Mouse (Mus musculus) retina, postnatal 7 days (tissue): ENCODE data around the gene P2ry10.
"Not testable (repeated sequence)": the region's sequence is repeated elsewhere in the genome, so short reads cannot be mapped to it uniquely, and the experiment has no call there.

Experiments
- DNase-seq: peaks from one replicate; pipeline ENCODE4 v3.0.0-alpha.2; 2012; ENCODE audit warnings: low read depth, low spot score

Gene P2ry10

DNA sequence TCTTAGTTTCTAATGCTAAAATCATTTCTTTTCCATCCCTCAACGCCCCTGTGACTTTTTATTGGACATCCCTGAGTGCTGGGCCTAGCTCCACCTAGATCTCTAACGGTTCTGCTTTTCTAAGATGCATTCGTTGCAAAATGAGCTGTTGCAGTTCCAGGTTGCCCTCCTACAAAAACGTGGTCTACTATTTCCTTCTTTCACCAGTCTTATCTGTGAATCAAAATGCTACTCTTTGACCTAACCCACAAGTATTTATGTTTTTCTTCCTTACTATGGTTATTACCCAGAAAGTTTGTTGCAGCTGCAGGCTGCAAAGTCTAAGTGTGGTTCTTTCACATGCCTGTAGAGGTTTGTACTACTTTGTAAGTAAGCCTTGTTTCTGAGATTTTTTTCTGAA is at the start of gene P2ry10:
P2ry10 (plus strand) TSS at position 316 of the 400 bp plus-strand sequence.
- DNase-seq = no peak

DNA sequence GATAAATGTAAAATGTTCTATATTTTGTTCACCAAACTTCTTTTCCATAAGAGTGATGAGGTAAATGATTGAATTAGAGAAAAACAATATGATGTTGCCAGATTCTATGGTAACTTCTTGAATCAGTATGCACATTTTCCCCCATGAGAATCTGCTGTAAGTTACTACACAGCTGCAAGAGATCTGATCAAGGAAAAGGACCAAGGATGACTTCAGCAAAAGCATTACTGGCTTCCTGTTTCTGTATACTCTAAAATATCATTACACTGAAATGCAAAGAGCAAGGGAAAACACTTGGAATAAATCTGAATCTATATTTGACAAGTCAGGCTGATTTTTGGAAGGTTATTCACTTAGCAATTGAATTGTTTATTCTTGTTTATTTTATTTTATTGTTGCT is 49.1 kb upstream of the P2ry10 start:
- no peak for DNase-seq

DNA sequence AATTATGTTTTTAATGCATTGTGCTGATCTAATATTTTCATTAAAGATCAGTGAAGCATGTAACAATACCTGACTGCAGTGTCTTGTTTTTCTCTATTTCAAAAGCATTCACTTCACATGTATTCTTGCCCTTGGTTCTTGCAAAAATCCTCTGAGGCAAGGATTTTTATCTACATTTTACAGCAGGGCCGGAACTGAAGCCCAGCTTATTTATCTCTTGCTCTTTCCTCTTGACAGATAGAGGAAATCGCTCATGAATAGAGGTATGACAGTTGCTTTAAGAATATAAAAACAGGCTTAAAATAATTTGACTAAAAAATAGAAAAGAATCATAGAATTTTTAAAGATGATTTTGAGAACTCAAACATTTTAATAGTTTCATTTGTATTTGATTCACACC is 48.7 kb upstream of the P2ry10 start:
- no peak for DNase-seq

DNA sequence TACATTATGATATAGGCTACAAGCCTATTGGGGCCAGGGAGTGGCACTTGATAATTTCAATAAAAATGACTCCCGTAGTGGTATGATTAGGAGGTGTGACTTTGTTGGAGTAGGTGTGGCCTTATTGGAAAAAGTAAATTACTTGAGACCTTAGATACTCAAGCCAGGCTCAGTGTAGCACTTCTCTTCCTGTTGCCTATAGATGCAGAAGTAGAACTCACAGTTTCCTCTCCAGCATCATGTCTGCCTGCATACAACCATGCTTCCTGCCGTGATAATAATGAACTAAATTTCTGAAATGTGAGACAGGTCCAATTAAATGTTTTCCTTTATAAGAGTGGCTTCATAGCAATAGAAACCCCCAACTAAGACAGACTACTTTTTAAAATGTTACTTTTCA is 45.9 kb upstream of the P2ry10 start:
- no peak for DNase-seq

DNA sequence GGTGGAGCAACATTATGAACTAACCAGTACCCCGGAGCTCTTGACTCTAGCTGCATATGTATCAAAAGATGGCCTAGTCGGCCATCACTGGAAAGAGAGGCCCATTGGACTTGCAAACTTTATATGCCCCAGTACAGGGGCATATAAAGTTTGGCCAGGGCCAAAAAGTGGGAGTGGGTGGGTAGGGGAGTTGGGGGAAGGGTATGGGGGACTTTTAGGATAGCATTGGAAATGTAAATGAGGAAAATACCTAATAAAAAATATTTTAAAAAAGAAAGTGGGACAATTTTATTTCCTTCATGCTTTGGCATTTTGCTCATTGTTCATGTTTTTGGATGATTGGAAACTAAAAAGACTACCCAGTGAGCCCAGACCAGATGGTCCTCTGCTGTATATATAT is 4.9 kb upstream of the P2ry10 start:
- DNase-seq = not testable (repeated sequence)

DNA sequence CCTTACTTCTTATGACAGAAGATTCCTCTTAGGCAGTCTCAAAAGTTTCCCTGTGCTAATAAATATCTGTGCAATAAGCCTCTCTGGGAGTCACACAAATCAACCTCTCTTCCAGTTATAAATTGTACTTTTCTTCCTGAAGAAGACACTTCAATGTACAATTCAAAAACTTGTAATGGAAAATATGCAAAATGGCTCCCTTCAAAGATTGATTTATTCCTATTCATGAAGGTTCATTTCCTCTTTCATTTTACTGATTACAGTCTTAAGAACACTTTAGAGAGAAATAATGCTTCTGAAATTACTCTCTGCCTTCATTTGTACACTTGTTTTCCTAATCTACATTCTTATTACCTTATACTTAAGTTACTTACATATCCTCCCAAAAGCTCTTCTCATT is 4.0 kb upstream of the P2ry10 start:
- no peak for DNase-seq

DNA sequence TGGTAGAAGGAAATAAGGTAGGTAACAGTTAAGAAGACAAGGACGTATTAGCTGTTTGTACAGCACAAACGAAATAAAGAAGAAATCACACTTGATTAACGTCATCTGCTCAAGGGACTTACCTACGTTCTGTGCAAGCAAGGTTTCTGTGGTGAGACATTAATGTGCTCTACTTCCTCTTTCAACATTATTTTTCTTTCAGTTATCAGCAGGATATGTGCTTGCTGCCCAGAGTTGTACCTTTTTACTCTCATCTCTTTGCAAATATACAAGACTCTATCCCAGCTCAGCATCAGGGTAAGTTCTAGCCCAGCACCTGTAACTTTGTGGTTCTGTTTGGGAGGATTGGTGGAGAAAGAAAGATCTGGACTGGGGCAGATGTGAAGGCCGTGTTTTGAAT is 839 bp downstream of the P2ry10 start:
- no peak for DNase-seq

DNA sequence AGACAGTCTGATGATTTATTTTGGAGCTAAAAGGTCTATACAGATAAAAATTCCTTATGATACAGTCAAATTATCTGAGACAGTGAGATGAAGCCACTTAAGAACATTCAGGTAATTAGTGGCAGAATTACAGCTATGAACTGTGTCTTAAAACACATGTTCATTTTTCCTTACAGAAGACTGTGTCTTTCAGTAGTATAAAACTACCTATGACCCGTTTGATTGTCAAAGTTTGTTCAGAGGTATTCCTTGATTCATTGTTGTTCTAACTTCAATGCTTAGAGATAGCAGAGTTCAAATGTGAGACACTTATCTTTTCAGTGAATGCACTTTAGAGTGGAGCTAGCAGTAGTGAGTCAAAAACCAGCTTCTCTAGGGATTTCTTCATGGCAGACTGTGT is 1.6 kb downstream of the P2ry10 start:
- no peak for DNase-seq

DNA sequence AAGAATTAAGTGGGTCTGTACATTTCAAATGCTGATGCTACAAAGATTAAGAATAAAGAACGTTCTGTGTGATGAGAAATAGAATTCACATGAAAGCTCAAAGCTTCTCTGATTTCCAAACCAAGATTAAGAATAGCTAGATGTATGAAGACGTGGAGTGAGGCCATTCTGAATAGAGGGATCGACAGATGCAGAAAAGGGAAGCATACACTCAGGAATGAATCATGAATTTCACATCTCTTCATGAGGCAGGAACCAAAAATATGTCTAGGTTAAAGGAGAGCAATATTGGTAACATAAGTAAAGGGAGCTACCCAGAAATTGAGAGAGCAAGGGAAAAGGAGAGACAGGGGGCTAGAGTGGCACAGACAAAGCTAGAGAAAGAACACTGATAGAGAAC is 7.3 kb downstream of the P2ry10 start:
- DNase-seq = no peak

DNA sequence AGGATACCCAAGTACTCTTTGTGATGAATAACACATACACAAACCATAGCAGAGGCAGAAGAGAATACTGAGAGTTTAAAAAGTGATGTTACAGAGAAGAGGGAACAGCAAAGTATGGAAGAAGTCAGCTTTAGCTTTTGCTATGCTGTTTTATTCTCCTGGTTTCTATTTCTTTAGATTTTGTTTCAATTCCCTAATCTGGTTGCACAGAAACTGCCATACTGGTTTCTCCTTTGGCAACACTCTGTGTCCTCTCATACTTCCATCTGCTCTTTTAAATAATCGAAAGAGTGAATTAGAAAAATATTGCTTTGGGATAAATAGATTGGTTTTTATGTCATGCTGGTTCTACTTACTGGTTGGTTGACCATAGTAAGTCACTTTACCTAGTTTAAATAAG is 28.0 kb downstream of the P2ry10 start:
- DNase-seq = no peak

DNA sequence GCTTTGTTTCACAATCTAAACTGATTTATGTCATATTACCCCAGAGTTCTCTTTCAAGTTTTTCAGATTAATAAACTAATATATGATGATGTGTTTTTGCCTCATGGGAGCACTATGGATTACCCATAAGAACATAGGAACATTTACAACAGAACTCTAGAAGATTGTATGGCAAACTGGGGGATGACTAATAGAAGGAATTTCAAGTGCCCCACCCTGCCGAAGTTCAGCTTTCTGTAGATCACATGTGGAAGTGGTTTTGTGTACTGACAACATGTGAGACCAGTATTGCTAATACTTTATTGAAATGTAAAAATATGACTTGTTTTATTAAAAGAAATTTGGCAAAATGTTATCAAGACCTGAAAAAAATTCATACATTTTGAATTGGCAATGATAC is 28.7 kb downstream of the P2ry10 start:
- no peak for DNase-seq

DNA sequence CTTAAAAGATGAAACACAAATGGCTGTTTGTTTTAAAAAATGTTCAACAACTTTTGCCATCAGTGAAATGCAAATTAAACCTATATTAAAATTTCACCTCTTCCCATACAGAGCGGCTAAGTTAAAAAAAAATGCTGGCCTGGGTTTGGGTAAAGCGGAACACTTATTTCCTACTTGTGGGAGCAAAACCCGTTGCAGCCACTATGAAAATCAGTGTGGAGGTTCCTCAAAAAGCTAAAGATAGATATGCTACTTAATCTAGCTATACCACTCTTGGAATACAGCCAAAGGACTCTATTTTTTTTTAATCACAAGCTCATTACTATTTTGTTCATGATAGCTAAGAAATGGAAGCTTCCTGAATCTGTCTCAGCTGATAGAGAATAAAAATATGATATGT is 54.9 kb downstream of the P2ry10 start:
- no peak for DNase-seq

DNA sequence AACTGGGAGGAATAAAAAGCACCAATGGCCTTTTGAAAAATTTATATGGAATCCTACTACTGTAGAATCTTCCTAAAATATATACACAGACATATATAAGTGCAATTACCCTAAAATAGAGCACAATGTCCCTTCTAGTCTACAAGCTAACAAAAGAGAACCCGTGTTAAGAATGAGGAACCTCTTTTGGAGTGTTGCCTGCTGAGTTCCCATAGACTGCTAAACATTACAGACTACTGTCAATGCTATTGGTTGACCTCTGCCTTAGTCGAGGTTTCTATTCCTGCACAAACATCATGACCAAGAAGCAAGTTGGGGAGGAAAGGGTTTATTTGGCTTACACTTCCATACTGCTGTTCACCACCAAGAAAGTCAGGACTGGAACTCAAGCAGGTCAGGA is 55.6 kb downstream of the P2ry10 start:
- no peak for DNase-seq

DNA sequence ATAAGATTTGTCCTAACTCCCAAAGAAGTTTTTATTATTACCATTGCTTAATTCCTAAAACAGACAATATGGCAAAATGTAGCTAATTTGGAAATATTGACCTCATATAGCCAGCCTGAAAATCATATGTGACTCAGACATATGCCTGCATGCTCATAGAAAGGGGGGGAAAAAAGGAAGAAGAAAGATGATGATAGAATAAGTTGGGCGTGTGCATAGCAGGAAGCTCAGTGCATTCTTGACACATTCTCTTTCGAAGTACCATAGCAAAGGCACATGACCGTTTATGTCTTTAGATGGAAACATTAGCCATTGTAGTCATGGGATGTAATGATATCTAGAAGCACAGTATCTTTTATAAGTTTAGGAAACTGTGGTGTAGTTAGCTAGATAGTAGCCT is 60.4 kb downstream of the P2ry10 start, which contains the start of gene P2ry10b:
P2ry10b (plus strand) TSS at position 247 of the 400 bp plus-strand sequence.
- no peak for DNase-seq

DNA sequence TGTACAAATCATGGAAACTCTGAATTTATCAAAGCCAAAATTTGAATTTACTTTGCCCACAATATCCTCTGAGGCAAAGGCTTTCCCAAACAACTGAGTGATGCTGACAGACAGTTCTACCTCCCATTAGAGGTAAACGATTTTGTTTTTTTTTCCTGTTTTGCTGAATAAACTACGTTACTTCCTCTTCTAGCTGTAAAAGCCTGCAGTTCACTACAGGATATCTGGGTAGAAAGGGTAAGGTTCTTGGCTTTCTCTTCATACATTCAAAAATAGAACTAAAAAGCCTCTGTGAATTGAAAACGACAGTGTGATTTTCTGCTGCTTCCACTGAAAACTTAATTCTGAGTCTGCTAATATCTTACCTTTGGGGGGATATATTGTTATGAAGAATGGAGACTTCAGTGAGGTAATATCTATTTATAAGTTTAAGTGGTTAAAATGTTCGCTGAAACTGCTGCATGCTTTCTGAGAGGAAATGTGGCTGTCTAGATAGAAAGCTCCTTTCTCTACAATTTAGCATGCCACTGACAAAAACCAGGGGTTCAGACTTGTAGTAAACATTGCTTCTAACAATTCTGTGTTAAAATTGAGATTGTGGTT is 61.2 kb downstream of the P2ry10 start:
- no peak for DNase-seq

DNA sequence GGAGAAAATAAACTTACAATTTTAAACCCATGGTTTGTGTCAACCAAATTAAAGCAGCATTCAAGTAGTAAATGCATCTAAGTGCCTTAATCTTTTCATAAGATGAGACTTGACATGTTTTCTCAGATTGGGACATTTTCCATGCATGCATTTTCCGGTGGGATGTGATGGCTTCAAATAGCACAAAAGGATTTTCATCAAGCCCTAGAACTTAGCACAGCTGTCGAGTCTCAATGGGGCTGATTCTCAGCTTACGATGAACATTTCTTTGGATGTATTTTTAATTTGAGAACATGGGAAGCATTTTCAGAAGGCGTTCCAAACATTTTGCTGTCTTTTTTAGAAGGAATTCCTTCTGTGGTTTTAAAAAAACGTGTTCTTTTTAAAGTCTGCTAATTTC is 61.7 kb downstream of the P2ry10 start:
- no peak for DNase-seq

DNA sequence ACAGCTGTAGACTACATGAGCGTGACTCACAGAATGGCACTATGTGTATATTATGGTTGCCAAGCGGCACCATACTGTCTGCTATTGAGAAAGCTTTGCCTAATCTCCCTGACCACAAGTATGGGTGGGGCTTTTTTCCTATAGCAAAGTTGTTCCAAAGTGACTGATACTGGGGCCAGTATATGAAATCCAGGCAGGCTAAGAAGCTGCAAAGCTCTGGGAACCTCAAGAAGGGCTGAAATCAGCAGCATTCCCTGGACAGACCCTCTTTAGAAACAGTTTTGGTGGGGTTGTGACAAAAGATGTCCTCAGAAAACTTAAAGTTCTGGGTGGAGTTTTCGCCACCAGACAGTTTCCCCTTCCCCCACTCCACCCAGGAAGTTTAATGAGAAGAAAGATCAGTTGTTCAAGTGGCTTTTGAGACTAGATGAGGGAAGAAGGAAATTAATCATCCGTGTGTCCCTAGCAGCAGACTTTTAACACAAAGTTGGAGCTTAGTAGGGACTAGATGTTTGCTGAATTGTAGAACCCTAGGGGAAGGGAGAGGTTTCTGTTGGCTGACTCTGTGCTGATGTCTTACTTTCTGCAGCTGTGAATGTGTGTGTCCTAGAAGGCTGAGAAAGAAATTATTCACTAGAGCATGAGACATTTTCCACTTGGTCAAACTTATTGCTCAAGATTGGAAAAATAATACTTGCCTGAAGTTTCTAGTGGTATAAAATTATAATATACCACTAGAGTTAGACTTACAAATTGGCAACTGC is 62.6 kb downstream of the P2ry10 start:
- no peak for DNase-seq
